Mouse (Mus musculus) thymus, postnatal 14 days (tissue): ENCODE data around the gene Gna11.

Experiments
- DNase-seq: peaks from one replicate; pipeline ENCODE4 v3.0.0; 2021

Gene Gna11

DNA sequence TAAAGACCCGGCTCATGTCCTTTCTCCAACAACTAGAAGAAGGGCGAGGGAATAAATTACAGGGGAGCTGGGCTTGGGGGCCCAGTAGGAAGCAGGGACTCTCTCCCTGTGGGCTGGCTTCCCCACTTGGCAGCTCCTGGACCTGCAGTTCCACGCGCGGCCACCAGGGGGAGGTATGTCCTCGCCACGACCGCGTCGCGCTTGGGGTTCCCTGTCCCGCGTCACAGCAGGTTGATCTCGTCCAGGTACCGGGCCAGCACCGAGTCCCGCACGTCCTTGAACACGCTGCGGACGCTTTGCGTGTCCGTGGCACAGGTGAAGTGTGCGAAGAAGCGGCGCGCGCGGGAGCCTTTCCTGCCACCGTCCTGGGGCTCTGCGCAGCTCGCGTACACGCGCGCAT lies 42.3 kb downstream of the Gna11 start:
- peak; percentile 93 for DNase-seq

DNA sequence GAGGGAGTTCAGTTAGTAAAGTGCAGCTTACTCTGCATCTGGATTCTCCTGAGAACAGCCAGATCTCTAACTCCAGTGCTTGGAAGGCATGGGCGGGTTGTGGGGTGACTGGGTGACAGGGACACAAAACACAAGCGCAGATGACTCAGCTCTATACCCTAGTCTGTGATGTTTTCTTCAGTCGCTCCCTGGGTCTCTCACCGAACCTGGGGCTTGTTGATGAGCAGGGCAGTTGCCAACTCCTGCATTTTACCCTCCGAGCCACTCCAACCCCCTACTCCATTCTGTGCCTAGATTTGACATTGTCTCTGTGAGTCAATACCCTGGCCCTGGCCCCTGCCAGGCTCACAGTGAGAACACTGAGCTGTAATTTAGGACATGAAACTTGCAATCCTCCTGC lies 43.1 kb downstream of the Gna11 start:
- DNase-seq = no peak

DNA sequence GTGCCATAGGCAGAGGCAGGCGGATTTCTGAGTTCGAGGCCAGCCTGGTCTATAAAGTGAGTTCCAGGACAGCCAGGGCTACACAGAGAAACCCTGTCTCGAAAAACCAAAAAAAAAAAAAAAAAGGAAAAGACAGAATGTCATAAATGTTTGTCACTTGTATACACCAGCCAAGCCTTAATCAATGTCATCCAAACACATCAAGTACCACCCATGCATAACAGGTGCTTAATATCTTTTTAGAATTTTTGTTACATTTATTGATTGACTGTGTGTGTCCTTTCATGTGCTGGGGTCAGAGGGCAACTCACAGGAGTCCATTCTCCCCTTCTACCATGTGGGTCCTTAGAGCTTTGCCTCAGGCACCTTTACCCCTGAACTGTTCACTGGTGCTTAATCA lies 45.0 kb downstream of the Gna11 start, which contains the start of gene S1pr4:
Gene S1pr4 (minus strand): TSS at position 101 of the 400 bp plus-strand sequence.
- no peak for DNase-seq

DNA sequence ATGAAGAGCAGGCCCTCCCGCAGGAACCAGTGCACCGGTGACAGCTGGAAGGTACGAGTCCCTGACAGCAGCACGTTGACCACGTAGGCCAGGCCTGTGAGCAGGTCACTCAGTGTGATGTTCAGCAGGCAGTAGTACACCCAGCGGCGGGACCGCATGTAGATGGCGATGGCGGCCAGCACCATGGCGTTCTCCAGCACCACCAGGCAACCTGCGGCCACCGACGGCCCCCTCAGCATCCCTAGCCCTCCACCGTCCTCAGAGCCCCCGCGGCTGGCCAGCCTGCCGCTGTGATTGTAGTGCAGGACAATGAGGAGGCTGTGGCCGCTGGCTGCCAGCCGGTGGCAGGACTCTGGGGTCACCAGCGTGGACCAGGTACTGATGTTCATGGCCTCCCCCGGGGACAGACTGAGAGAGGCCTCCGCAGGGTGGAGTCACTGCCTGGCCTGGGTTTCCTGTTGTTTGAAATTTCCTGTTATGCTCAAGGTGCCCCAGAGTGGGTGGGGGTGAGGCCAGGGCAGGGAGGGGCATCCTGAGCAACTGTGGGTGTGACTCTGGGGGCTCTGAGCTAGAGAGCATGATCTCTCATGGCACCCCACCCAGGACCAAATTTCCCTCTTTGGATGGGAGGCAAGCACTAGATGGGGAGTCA lies 45.6 kb downstream of the Gna11 start:
- peak; percentile 89 for DNase-seq

DNA sequence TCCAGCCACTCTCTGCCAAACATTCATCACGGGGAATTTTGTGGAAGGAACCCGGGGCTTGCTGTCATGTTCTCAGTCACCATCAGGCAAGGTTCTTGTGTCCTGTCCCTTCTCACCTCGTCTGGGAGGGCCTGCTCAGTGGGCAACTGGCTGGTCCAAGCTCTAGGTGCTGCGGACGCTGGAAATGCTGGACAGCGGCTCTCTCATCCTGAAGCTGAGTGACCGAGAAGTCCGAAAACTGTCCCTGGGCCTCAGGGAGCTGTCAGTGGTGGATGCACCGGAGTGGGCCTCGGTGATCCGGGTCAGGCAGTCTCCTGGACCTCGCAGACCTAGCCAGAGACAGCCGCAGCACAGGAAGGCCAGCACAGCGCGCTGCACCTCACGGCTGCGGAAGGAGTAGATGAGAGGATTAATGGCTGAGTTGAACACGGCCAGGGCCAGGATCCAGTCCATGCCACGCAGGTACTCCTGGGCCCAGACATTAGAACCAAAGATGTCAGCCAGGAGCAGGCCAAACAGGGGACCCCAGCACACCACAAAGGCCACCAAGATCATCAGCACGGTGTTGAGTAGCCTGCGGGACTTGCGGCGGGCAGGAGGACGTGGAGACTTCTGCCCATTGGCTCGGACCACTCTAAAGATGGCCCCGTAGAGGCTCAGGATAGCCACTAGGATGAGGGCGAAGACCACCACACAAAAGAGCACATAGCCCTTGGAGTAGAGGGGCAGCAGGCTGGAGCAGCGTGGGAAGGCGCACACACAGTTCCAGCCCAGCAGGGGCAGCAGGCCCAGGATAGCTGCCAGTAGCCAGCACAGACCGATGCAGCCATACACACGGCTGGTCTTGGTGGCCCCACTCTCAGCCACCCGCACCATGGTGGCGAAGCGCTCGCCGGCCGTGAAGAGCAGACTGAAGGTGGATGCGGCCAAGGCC lies 46.4 kb downstream of the Gna11 start:
- peak; percentile 47 for DNase-seq

DNA sequence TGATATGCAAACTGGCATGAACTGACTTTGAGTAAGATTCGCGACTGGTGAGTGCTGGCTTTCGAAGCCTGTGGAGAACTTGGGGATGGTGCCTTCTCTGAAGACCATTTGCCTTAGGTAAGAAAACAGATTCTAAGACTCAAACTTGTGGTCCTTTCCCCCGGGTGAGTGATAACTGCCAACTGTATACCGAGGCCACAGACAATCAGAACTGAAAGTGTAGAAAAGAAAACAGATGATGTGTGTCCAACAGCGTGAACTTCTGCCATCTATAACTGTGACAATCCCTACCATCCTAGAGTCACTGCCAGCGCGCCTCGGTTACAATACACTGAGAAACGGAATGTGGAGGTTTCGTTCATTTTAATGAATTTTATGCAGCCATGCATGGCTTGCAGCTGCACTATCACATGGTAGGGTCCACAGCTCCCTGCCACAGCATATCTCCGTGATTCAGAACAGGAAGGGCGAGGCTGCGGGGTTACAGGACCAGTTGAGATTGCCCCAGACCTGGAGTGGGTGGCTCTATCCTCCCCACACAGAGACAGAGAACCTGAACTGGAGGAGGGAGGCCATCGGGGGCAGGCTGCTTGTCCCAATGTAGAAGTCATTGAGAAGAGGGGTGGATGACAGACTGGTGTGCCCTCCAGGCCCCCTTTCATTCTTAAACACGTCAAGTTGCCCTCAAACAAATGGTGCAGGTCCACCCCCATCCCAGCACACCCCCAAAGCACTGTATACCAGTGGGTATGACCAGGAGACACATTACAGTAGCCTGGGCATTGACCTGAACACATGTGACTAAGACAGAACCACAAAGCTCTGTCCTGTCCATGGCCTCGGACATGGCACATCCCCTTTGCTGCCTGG lies 47.4 kb downstream of the Gna11 start:
- peak; percentile 51 for DNase-seq

DNA sequence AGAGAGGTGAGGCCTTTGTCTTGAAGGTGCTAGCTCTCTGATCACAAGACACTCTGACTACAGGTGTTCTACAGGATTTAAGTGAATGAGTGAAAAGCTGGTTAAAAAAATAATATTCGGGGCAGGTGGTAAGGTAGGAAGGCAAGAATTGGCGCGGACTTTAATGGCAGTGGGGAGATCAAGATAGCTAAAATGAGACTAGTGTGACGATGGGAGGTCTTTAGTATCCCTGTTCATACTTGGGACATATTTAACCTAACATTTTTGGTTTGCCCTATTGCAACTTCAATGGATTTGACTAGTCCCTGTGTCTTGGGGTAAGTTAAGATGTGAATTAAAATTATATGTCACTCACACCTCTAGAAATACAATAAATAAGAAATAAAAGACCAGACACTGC lies 48.0 kb downstream of the Gna11 start:
- no peak for DNase-seq

DNA sequence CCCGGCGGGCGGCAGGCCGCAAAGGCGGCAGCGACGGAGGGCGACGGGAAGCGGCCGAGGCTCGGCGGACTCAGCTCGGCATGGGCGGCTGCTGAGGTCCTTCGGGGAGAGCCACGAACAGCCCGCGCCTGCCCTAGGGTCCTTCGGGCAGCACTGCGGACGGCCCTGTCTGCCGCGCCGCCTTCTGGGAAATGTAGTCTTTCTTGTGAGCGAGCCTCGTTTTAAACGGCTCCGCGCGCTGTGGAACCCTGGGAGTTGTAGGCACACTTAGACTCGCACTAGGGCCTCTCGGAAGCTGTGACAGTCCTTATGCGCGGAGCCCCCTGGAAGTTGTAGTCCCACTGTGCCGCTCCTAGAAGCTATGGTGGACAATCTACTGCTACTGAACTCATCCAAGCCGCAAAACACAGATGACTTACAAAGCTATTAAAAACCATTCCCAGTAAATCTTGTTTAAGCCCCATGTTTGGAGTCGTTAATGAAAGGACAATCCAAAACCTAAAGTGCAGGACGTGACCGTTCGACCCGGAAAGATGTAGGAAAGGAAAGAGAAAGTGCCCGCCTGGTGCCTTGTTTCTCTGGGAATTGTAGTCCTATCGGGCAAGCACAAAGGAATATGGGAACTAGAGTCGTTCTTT lies 48.6 kb downstream of the Gna11 start, which contains the start of gene Ncln:
Gene Ncln (minus strand): TSS at position 129 of the 638 bp plus-strand sequence.
- DNase-seq = peak; percentile 99

DNA sequence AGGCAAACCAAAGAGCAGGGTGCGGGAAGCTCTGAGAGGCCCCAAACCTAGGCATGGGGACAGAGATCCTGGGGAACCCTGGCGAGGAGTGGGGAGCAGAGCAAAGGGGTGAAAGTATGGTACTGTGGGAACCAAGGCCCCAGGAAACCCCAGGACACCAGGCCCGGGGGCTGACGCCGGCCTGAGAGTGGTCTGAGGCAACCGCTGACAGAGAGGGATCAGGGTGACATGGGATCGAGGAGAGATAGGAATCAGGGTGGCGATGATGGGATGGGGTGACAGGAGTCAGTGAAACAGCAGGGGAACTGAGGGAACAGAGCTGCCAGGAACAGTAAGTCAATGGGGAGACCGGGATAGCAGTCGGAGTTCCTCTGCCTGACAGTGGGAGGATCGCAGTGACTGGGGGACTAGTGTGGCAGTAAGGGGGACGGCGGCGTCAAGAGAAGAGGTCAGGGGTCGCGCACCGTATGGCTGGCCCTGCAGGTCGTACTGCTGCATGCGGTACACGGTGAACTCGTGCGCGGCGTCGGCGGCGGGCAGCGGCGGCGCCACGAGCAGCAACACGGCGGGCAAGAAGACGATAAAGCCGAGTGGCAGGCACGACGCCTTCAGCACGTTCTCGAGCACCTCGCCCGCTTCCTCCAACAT lies 49.2 kb downstream of the Gna11 start:
- no peak for DNase-seq

DNA sequence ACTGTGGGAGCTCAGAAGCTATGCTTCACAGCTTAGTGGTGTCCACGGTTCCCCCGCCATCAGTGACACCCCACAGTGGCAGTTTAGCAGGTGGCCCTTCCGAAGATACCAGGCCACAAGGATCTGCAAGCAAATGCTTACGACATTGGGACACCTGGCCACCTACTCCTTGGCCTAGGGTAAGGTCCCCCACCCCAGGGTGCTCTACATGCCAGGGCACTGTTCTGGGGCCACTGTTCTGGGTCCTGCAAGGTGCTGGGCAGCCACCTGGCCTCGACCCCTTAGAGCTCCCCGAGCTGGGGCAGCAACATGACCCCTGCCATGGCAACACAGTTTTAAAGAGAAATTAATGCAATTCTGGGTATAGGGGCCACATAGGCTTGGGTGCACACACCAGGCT lies 49.8 kb downstream of the Gna11 start:
- DNase-seq = peak; percentile 26

DNA sequence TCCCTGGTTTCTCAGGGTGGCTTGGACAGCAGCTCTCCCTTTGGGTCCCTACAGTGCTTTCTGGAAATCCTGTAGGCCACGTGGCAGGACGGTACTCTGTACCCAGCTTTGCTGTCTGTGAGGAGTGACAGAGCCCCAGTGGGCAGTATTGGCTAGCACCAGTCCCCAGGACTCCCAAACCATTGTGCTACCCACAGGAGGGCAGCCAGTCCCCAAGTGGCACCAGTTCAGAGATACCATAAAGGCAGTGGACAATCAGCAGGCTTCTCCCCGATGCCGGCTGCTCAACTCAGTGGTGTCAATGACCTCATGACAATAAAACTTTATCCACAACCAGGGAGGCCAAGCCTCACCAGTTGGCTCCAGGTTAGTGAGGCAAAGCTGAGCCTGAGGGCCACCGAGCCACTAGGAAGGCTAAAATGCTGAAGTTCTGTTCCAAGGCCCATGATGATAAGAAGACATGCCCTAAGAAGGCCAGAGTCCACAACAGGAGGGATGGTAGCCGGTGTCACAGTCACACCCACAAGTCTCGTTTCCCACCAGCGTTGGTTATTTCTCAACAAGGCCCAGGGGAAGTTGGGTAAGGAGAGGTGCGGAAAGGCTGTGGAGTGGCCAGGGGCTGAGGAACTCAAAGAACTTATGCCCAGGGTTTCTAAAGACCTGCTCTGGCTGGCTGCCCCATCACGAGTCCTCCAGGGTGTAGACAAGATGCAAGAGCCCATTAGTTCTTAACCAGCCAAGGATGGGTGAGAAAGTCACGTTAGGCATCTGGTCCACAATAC lies 50.5 kb downstream of the Gna11 start:
- no peak for DNase-seq

DNA sequence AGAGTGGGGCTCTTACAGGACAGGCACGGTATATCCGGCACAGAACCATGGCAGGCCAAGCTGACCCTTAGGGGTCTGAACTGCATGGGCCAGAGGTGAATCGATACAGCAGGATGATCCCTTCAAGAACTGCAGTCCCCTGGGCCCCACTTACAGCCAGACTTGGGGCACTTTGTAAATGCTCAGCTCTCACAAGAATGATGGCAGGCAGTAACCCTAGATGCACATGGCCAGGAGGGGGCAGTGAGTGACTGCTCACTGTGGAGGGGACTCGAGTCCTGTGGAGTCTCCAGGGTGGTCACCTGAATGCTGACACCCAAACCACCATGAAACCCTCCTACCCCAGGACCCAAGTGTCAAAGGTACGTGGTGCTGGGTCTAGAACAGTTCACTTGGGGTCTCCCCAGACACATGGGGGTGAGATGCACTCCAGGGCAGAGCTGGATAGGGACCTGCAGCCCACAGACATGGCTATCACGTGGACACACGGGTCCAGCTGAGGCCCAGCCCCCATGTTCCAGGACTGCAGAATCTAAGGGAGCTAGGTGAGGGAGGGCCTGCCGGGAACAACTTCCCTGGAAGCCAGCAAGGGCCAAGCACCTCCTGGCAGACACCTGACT lies 51.3 kb downstream of the Gna11 start:
- DNase-seq = peak; percentile 55

DNA sequence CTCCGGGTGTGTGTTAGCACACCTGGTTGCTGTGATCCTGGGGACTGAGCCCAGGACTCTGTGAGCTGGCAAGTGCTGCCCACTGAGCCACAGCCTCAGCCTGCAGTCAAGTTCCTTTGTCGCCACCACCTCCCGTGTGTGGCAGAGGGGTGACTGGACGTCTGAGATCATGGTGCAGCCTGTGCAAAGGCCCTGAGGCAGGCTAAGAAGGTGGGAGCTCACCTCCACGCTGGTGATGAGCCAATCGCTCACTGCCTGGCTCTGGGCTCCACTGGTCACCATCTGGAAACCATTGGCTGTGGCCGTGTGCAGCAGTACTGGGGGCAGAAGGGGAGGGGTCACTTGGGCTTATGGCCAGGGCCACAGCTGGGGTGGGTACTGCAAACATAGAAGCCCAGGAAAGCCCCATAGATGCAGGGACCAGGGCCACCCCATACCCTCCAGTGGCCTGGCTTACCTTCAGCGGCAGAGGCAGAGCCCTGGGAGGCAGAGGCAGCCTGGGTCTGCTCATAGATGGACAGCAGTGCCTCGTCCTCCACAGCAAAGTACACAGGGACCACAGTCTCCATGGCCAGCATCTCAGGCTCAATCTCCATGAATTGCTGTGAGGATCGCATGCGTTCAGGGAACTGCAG lies 52.3 kb downstream of the Gna11 start:
- no peak for DNase-seq

DNA sequence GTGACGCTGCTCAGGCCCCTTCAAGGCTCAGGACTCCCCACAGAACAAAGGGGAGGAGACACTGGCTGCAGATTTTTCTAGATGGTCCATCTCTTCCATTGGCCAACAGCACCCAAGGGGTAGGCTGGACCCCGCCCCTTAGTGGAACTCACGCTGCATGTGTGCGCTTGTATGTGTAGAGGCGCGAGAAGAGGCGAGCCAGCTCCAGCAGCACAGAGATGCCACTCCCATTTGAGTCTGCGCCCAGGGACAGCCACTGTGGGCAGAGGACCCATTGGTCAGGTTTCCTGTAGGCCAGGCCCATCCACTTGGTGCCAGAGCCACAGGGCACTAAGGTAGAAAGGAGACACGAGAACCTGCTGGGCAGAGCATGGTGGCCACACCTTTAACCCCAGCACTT lies 54.0 kb downstream of the Gna11 start:
- no peak for DNase-seq

DNA sequence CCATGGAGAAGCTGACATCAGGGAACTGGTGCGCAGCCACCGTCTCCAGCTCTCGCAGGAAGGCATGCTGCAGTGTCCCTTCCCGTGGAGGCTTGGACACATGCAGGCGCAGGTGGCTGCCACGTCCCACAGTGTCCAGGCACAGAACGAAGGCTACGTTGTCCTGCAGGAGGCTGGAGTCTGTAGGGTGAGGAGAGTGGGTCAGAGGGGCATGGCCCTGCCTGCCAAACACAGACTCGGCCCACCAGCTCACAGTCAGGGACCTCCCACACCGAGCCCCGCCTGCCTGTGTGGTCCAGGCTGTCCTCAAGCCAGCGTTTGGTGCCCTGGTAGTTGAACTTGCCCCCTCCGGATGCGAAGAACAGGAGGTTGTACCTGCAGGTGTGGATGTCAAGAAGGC lies 55.0 kb downstream of the Gna11 start:
- DNase-seq = no peak

DNA sequence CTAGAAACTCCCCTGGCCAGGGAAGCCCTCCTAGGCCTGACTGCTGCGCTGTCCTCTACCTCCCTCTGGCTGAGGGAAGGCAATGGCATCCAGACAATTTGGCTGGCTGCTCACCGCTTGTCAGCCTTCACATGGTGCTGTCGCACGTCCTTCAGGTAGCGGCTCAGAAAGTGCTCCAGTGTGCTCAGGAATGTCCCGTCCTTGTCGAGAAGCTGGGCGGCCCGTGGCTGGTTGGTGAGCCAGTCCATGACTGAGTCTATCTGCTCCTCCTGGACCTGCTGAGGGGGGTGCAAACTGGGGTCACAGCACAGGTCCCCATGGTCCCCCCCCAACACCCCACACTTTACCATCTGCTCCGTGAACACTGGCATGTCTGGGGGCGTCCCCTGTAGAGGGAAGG lies 56.9 kb downstream of the Gna11 start:
- no peak for DNase-seq

DNA sequence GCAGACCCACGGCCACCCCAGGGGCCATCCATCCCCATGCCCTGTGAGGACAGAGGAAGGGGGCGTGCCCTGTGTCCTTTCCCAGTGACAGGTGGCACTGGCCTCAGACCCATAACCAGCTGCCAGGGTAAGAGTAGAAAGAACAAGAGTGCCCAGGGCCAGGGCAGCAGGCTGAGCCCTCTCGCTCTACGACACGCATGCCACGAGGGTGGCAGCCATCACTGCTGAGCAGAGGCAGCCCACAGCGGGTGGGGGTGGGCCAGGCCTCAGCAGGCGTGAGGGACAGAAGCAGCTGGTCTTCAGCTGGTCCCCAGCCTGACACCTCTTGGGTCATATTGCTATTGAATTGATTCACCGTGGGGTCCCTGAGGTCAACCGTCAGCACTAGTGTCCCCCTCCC lies 58.5 kb downstream of the Gna11 start:
- no peak for DNase-seq

DNA sequence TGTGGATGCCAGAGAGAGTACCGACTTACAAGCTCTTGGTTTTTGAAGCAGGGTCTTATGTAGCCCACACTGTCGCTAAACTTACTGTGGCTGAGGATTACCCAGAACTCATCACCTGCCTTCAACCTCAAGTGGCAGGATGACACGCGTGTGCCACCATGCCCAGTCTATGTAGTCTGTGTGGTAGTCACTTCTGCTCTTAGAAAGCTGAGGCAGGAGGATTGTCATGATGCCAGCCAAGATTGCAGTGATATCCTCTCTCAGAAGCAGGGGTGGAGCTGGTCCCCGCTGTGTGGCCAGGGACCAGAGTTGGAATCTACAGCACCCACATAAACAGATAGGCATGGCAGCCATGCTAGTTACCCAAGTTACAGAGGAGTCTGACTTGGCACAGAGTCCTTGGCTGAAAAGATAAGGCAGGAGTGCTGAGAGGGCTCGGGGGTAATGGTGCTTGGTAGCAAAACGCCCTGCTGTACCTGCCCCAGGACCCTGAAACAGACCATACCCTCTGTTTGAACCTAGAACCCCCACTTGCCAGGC lies 59.4 kb downstream of the Gna11 start:
- no peak for DNase-seq

DNA sequence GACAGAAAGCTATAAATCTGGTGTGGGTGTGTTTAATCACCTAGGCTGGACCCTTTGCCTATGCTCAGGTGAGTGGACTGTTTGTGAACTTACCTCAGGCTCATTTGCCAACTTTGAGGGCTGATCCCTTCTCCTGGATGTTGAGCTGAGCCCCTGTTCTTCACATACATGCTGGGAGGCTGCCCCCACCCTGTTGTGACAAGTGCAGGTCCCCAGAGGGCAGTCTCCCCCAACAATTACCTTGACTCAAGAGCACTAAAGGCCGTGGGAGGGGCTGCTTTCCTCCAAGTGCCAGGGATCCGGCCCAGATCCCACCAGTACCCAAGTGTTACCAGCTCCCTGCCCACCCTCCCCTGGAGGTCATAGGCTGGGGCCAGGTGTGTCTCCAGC lies 59.9 kb downstream of the Gna11 start:
- peak; percentile 61 for DNase-seq

DNA sequence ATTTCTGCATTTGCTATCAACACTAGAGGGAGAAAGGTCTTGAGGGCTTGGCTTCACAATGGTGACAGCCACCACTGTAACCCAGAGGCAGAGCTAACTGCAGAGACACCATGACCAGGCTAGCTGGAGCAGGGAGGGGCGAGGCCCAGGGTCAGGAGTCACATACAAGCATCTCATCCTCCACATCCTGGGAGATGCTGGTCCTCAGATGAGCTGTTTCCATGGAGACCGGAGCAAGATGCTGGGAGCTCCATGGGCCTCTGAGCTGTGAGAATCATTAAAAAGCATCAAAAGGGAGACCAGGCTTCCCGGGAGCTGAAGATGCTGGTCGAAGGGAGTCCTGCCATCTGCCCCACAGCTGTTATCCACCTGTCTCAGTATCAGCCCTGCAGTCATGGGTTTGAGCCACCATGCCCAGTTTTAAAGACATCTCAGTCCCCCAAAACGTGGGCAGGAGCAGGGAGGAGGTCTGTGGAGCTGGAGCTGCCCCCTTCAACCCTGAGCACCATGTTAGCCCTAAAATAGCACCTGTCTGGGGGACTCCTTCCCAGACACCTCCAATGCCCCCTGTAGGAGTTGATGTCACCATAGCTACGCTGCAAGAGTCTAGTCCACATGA lies 60.4 kb downstream of the Gna11 start:
- no peak for DNase-seq
